25 mouse cellular contexts compared by ENCODE assay signal in genomic region chr6:91392475-91393174, GRCm38 (mm10). TPM values are rescaled to one million over a fixed set of nuclear protein-coding genes. Genes with fewer than 3 reads are reported as not detected.
DNase-seq lines count a peak whose midpoint lies in the region; ATAC-seq and TF ChIP-seq lines count a peak whose summit lies in the region.
"Had no signal": no experiment of that assay in that cellular context is flagged by ENCODE, and none has a peak within 500 bp of the region (broad histone marks: within the 10 kb centered on the region; RNA-seq: fewer than 3 reads in every experiment).

No protein-coding gene starts in this region.

- H3K4me2 ChIP-seq in forebrain, embryonic 11.5 days (ENCODE audit: low read depth, low read length, severe bottlenecking): no peak overlapping the region
- H3K4me2 ChIP-seq: embryonic facial prominence, embryonic 12.5 days; forebrain, embryonic 12.5 days had no signal

- TF ChIP-seq RAD21 in MEL (IDR thresholded peaks at IDR 0.05; ENCODE audit: low read depth, low read length): no peak

- no peak for TF ChIP-seq CTCF in thymus, adult 2 months (IDR thresholded peaks at IDR 0.05; ENCODE audit: borderline replicate concordance, control insufficient read depth, extremely low read depth, insufficient read depth, low read length, poor library complexity)
- no peak for TF ChIP-seq CTCF in MEL (IDR thresholded peaks at IDR 0.05 in 2 of 3, conservative IDR thresholded peaks at IDR 0.05 in 1 of 3; ENCODE audit: control insufficient read depth in 1 of 3, insufficient read depth in 1 of 3, low read depth in 2 of 3, low read length in 3 of 3, poor library complexity in 1 of 3, severe bottlenecking in 1 of 3)

- no peaks in the 10 kb centered on the region; the same call in 1 of the 2 replicates for H3K4me1 ChIP-seq in thymus, adult 2 months (replicated peaks; ENCODE audit: control insufficient read depth, insufficient read depth, low read length)
- no peaks in the 10 kb centered on the region for H3K4me1 ChIP-seq in MEL (ENCODE audit: control insufficient read depth in 1 of 2, insufficient read depth in 2 of 2, low read length in 2 of 2)
- no peaks in the 10 kb centered on the region for H3K4me1 ChIP-seq in forebrain, embryonic 11.5 days (replicated peaks; ENCODE audit: control insufficient read depth, insufficient read depth, low read length)
- H3K4me1 ChIP-seq: embryonic facial prominence, embryonic 10.5 days; embryonic facial prominence, embryonic 12.5 days; forebrain, embryonic 12.5 days had no signal

- WGBS in thymus, adult 2 months: 20% methylated on average over 5 of the region's 5 CpGs
- WGBS in forebrain, embryonic 11.5 days: 96% methylated on average over 5 of the region's 5 CpGs

- TF ChIP-seq EP300 in MEL (IDR thresholded peaks at IDR 0.05; ENCODE audit: low read depth in 1 of 2, low read length in 2 of 2): no peak

- no peaks in the 10 kb centered on the region for H3K9me3 ChIP-seq in MEL (replicated peaks; ENCODE audit: insufficient read depth, low read length)
- H3K9me3 ChIP-seq in forebrain, embryonic 11.5 days (ENCODE audit: control insufficient read depth, low read length): no peaks in the 10 kb centered on the region
- H3K9me3 ChIP-seq: embryonic facial prominence, embryonic 10.5 days; embryonic facial prominence, embryonic 12.5 days; forebrain, embryonic 12.5 days; G1E had no signal

- H3K27ac ChIP-seq in thymus, adult 2 months (ENCODE audit: control insufficient read depth, insufficient read depth, low read length): no peak overlapping the region
- H3K27ac ChIP-seq in MEL (ENCODE audit: control insufficient read depth, low read depth, low read length): no peak overlapping the region
- H3K27ac ChIP-seq in forebrain, embryonic 11.5 days (ENCODE audit: low read depth, low read length): no peak overlapping the region
- H3K27ac ChIP-seq: embryonic facial prominence, embryonic 10.5 days; embryonic facial prominence, embryonic 12.5 days; forebrain, embryonic 12.5 days had no signal

- peak; percentile 50 for ATAC-seq in granulocyte monocyte progenitor cell, adult 5-6 weeks (replicated peaks; ENCODE audit: poor library complexity, severe bottlenecking)
- ATAC-seq in forebrain, embryonic 11.5 days (replicated peaks; ENCODE audit: low FRiP score): no peak
- ATAC-seq: CD4-positive, CD25-positive, alpha-beta regulatory T cell, adult 4 months; forebrain, embryonic 14.5 days; forebrain, embryonic 16.5 days had no signal

- H3K79me2 ChIP-seq in MEL (ENCODE audit: control insufficient read depth, insufficient read depth, low read length, poor library complexity): no peaks in the 10 kb centered on the region

- no peaks in the 10 kb centered on the region for H3K27me3 ChIP-seq in thymus, adult 2 months (ENCODE audit: control insufficient read depth, insufficient read depth, low read length)
- H3K27me3 ChIP-seq in MEL (ENCODE audit: control insufficient read depth in 1 of 2, insufficient read depth in 2 of 2, low read length in 2 of 2): no peaks in the 10 kb centered on the region
- H3K27me3 ChIP-seq in forebrain, embryonic 11.5 days (ENCODE audit: control insufficient read depth, insufficient read depth, low read length): no peaks in the 10 kb centered on the region
- H3K27me3 ChIP-seq: embryonic facial prominence, embryonic 12.5 days; forebrain, embryonic 12.5 days had no signal

- H3K9ac ChIP-seq in MEL (ENCODE audit: control insufficient read depth, low read depth, low read length, poor library complexity, severe bottlenecking): no peak overlapping the region
- no peak overlapping the region for H3K9ac ChIP-seq in forebrain, embryonic 11.5 days (ENCODE audit: low read length)
- H3K9ac ChIP-seq: embryonic facial prominence, embryonic 12.5 days; forebrain, embryonic 12.5 days had no signal

- no peaks in the 10 kb centered on the region for H3K36me3 ChIP-seq in thymus, adult 2 months (ENCODE audit: control insufficient read depth, insufficient read depth, low read length)
- no peaks in the 10 kb centered on the region for H3K36me3 ChIP-seq in MEL (ENCODE audit: control insufficient read depth in 1 of 2, insufficient read depth in 2 of 2, low read length in 2 of 2)
- peaks cover 4% of the 10 kb centered on the region; the same call in 1 of the 2 replicates for H3K36me3 ChIP-seq in forebrain, embryonic 11.5 days (ENCODE audit: control insufficient read depth, insufficient read depth, low read length)
- H3K36me3 ChIP-seq: embryonic facial prominence, embryonic 12.5 days; G1E had no signal

- peak; percentile 14 for DNase-seq in thymus, postnatal 4 days
- DNase-seq in thymus, adult 2 months: no peak
- peak; percentile 4 for DNase-seq in MEL (ENCODE audit: low read depth, low spot score)
- no peak for DNase-seq in left cerebral cortex, adult 8-10 months (ENCODE audit: low spot score in 2 of 2)
- no peak for DNase-seq in forebrain, embryonic 11.5 days (ENCODE audit: low spot score)
- DNase-seq in frontal cortex, postnatal 25 days (ENCODE audit: low spot score in 2 of 2): no peak
- DNase-seq: adrenal gland, adult 2 months; adrenal gland, postnatal 10 days; adrenal gland, postnatal 25 days; B cell, adult 2 months; cerebellum, adult 11 months; cerebellum, adult 18-20 months; cerebellum, adult 8-10 months; cerebellum, adult 9-11 months; cerebellum, postnatal 14 days; cerebellum, postnatal 36 days had no signal

- TF ChIP-seq POLR2A in thymus, adult 2 months (IDR thresholded peaks at IDR 0.05; ENCODE audit: control insufficient read depth, extremely low read depth, insufficient read depth, low read length, poor library complexity): no peak
- TF ChIP-seq POLR2A in MEL (IDR thresholded peaks at IDR 0.05; ENCODE audit: control insufficient read depth in 1 of 2, insufficient read depth in 1 of 2, low read depth in 1 of 2, low read length in 2 of 2, poor library complexity in 1 of 2): no peak

- H3K4me3 ChIP-seq in thymus, adult 2 months (ENCODE audit: control insufficient read depth, insufficient read depth, low read length): no peak overlapping the region
- H3K4me3 ChIP-seq in MEL (ENCODE audit: control insufficient read depth in 1 of 2, insufficient read depth in 1 of 2, low read depth in 2 of 2, low read length in 2 of 2): no peak overlapping the region
- no peak overlapping the region for H3K4me3 ChIP-seq in forebrain, embryonic 11.5 days (ENCODE audit: low read depth, low read length)
- H3K4me3 ChIP-seq: embryonic facial prominence, embryonic 10.5 days; embryonic facial prominence, embryonic 12.5 days; forebrain, embryonic 12.5 days had no signal

TF ChIP-seq in MEL, 35 proteins besides CTCF, POLR2A, EP300 and RAD21:
- TF ChIP-seq ZC3H11A (IDR thresholded peaks at IDR 0.05; ENCODE audit: low read depth, low read length): no peak
- no peak for TF ChIP-seq BHLHE40 (IDR thresholded peaks at IDR 0.05; ENCODE audit: borderline replicate concordance, low read depth, low read length)
- TF ChIP-seq JUND (IDR thresholded peaks at IDR 0.05; ENCODE audit: low read depth, low read length): no peak
- no peak for TF ChIP-seq SIN3A (IDR thresholded peaks at IDR 0.05; ENCODE audit: low read length)
- TF ChIP-seq NELFE (IDR thresholded peaks at IDR 0.05; ENCODE audit: low read depth, low read length): no peak
- TF ChIP-seq MXI1 (IDR thresholded peaks at IDR 0.05; ENCODE audit: low read depth, low read length): no peak
- no peak for TF ChIP-seq MEF2A (IDR thresholded peaks at IDR 0.05; ENCODE audit: extremely low read depth, insufficient replicate concordance, low read depth, low read length, poor library complexity, severe bottlenecking)
- TF ChIP-seq CHD1 (IDR thresholded peaks at IDR 0.05; ENCODE audit: low read depth, low read length): no peak
TF ChIP-seq in MEL: peak in this region for 0.

RNA-seq across cellular contexts. Expression of gene Wnt7a, which starts 18.5 kb away (rescaled TPM):
- polyA plus RNA-seq in thymus, adult 2 months (2012; rRNA removed): 0.04 and 0.13 TPM in 2 replicates
- total RNA-seq in MEL (2012; rRNA removed): not detected in 2 replicates
- not detected for polyA plus RNA-seq in MEL (2012; ENCODE audit: insufficient read depth in 1 of 2, insufficient read length in 2 of 2, low read depth in 1 of 2, low replicate concordance in 2 of 2, missing spikeins in 1 of 2)
- total RNA-seq in granulocyte monocyte progenitor cell, adult 5-6 weeks (2014; fragmentation: Nextera tagmentation): not detected in 2 replicates
- not detected in 2 replicates for total RNA-seq in granulocyte monocyte progenitor cell, adult 5-6 weeks (2017)
- 10 to 100 TPM; 11.8 to 18.2 (median 15.8) TPM for total RNA-seq in left cerebral cortex, adult 8-10 months (2022)
- polyA plus RNA-seq in forebrain, embryonic 11.5 days (2014; fragmentation: Nextera tagmentation; extraction: Ambion mirVana): 13.7 and 15.0 TPM in 2 replicates
- total RNA-seq: adrenal gland, adult 2 months; adrenal gland, postnatal 10 days; adrenal gland, postnatal 25 days; CH12.LX had no signal
- polyA plus RNA-seq: adrenal gland, adult 2 months; CD4-positive, CD25-positive, alpha-beta regulatory T cell, adult 4 months; G1E had no signal

Comparison
In these comparisons a context has a peak if more than half of its experiments do, and no peak if none do; other contexts are left out.
1. DNase-seq: peak in thymus, postnatal 4 days (single experiment) and MEL (single experiment); none in thymus, adult 2 months (single experiment), left cerebral cortex, adult 8-10 months (0 of 2), forebrain, embryonic 11.5 days (single experiment) and frontal cortex, postnatal 25 days (0 of 2).
2. RNA of gene Wnt7a, which starts 18.5 kb away (total RNA-seq): 11.8 to 18.2 TPM in left cerebral cortex, adult 8-10 months; not detected in MEL and not detected in granulocyte monocyte progenitor cell, adult 5-6 weeks; every median in the first group is over 10 times any median in the second.